Mouse (Mus musculus) spleen, adult 2 months (tissue): ENCODE measurements around the gene Brsk2. TPM values are rescaled to one million over a fixed set of nuclear protein-coding genes. Genes with fewer than 3 reads are reported as not detected.
A peak's percentile ranks its signal among the peaks of the same experiment; 100 is the strongest.

Experiments used
- DNase-seq, 2 experiments: peaks; one replicate each; pipeline versions ENCODE4 v3.0.0 to v3.0.0-alpha.2; 2012 to 2021; ENCODE audit warnings: low spot score in 2 of 2, low read depth in 1 of 2
- H3K27ac ChIP-seq: fragments of 200-500 bp; 2 replicates; pipeline ENCODE4 v1.5.1; 2012; ENCODE audit warnings: low read length, inconsistent platforms; ENCODE audit not compliant: insufficient read depth
- H3K27me3 ChIP-seq: fragments of 200-500 bp; 2 replicates; pipeline ENCODE4 v1.6.1; 2012; ENCODE audit warnings: mild to moderate bottlenecking, moderate library complexity, low read length, inconsistent platforms; ENCODE audit not compliant: control insufficient read depth, insufficient read depth
- H3K36me3 ChIP-seq: fragments of 200-500 bp; 2 replicates; pipeline ENCODE4 v1.6.1; 2012; ENCODE audit warnings: mild to moderate bottlenecking, low read length, inconsistent platforms; ENCODE audit not compliant: control insufficient read depth, insufficient read depth
- H3K4me1 ChIP-seq: fragments of 200-500 bp; 2 replicates; pipeline ENCODE4 v1.6.1; 2011; ENCODE audit warnings: inconsistent platforms; ENCODE audit not compliant: control insufficient read depth, insufficient read depth, insufficient read length
- H3K4me3 ChIP-seq: fragments of 200-500 bp; 2 replicates; pipeline ENCODE4 v1.5.1; 2011; ENCODE audit warnings: mild to moderate bottlenecking, inconsistent platforms; ENCODE audit not compliant: insufficient read depth, insufficient read length; ENCODE audit errors: extremely low read depth
- CTCF ChIP-seq: fragments of 200-500 bp; IDR thresholded peaks from 2 replicates; pipeline ENCODE4 v1.5.1; 2011; ENCODE audit warnings: mild to moderate bottlenecking, inconsistent platforms; ENCODE audit not compliant: insufficient read depth, insufficient read length, insufficient replicate concordance; ENCODE audit errors: extremely low read depth
- POLR2A ChIP-seq: fragments of 200-500 bp; IDR thresholded peaks from 2 replicates; pipeline ENCODE4 v1.6.1; 2011; ENCODE audit warnings: low read depth, low read length, inconsistent platforms
- WGBS: fragments of 180-500 bp; shearing (Covaris S2); methylation state at CpG from one replicate; pipeline ENCODE4 v1.1.7; 2018; 5-methylcytosine and 5-hydroxymethylcytosine counted together
- polyA plus RNA-seq: library from polyadenylated mRNA; depleted of rRNA; stranded (reverse); fragments of >200 nt; gene quantifications from 2 replicates; pipeline ENCODE4 v1.2.3, GENCODE M21; 2012

The Brsk2 gene
- polyA plus RNA-seq, 1 experiment = 0.67 TPM

- H3K4me3 ChIP-seq = no peak overlapping the region
- no peak for DNase-seq
- TF ChIP-seq CTCF = no peak
- H3K4me1 ChIP-seq = peaks cover 4% of the 10 kb centered on the region; the same call in 1 of the 2 replicates
- H3K36me3 ChIP-seq = no peaks in the 10 kb centered on the region
- peaks cover 18% of the 10 kb centered on the region for H3K27me3 ChIP-seq
- no peak overlapping the region for H3K27ac ChIP-seq
- 75% methylated on average over 1 of the region's 1 CpGs for WGBS
Observed at GRCm38 (mm10) chr7:141948045-141948444, 1.5 kb upstream of the Brsk2 start.

- WGBS = 1% methylated on average over 39 of the region's 54 CpGs
- H3K4me3 ChIP-seq = peak overlapping the region; percentile 35; the same call in 1 of the 2 replicates
- H3K36me3 ChIP-seq = no peaks in the 10 kb centered on the region
- DNase-seq = no peak
- peaks cover 18% of the 10 kb centered on the region for H3K27me3 ChIP-seq
- H3K4me1 ChIP-seq = peaks cover 4% of the 10 kb centered on the region; the same call in 1 of the 2 replicates
- TF ChIP-seq POLR2A (no peak), CTCF (no peak)
- no peak overlapping the region for H3K27ac ChIP-seq
Observed at GRCm38 (mm10) chr7:141949799-141950103, 200 bp downstream of the Brsk2 start.

GRCm38 (mm10) chr7:141950104-141951013 lies 808 bp downstream of the Brsk2 start:
- WGBS = 4% methylated on average over 71 of the region's 84 CpGs
- H3K4me1 ChIP-seq = peaks cover 4% of the 10 kb centered on the region; the same call in 1 of the 2 replicates
- H3K36me3 ChIP-seq = no peaks in the 10 kb centered on the region
- peaks cover 18% of the 10 kb centered on the region for H3K27me3 ChIP-seq
- no peak for TF ChIP-seq CTCF
- no peak for TF ChIP-seq POLR2A
- H3K4me3 ChIP-seq = no peak overlapping the region; the same call in 1 of the 2 replicates
- H3K27ac ChIP-seq = no peak overlapping the region
- no peak for DNase-seq

GRCm38 (mm10) chr7:141951821-141952220 lies 2.3 kb downstream of the Brsk2 start:
- Histone ChIP-seq H3K4me1 (peaks cover 4% of the 10 kb centered on the region; the same call in 1 of the 2 replicates), H3K27ac (no peak overlapping the region), H3K36me3 (no peaks in the 10 kb centered on the region), H3K27me3 (peaks cover 18% of the 10 kb centered on the region), H3K4me3 (no peak overlapping the region)
- WGBS = 91% methylated on average over 4 of the region's 4 CpGs
- TF ChIP-seq POLR2A = no peak
- TF ChIP-seq CTCF = no peak
- DNase-seq = no peak

- peaks cover 18% of the 10 kb centered on the region for H3K27me3 ChIP-seq
- H3K27ac ChIP-seq = no peak overlapping the region
- DNase-seq = no peak
- H3K4me1 ChIP-seq = peaks cover 4% of the 10 kb centered on the region; the same call in 1 of the 2 replicates
- H3K36me3 ChIP-seq = no peaks in the 10 kb centered on the region
- TF ChIP-seq POLR2A = no peak
- TF ChIP-seq CTCF = no peak
- no peak overlapping the region for H3K4me3 ChIP-seq
- WGBS = 80% methylated on average over 4 of the region's 4 CpGs
Observed at GRCm38 (mm10) chr7:141952920-141953319, 3.4 kb downstream of the Brsk2 start.

- TF ChIP-seq CTCF (no peak), POLR2A (no peak)
- no peak for DNase-seq
- no peaks in the 10 kb centered on the region for H3K36me3 ChIP-seq
- peaks cover 18% of the 10 kb centered on the region for H3K27me3 ChIP-seq
- no peak overlapping the region for H3K4me3 ChIP-seq
- 72% methylated on average over 6 of the region's 6 CpGs for WGBS
- H3K27ac ChIP-seq = no peak overlapping the region
- H3K4me1 ChIP-seq = peaks cover 4% of the 10 kb centered on the region; the same call in 1 of the 2 replicates
Observed at GRCm38 (mm10) chr7:141953616-141954015, 4.1 kb downstream of the Brsk2 start.

- Histone ChIP-seq H3K4me1 (no peaks in the 10 kb centered on the region), H3K4me3 (no peak overlapping the region), H3K36me3 (no peaks in the 10 kb centered on the region), H3K27ac (no peak overlapping the region), H3K27me3 (peaks cover 2% of the 10 kb centered on the region; the same call in 1 of the 2 replicates)
- 78% methylated on average over 5 of the region's 5 CpGs for WGBS
- no peak for TF ChIP-seq POLR2A
- TF ChIP-seq CTCF = no peak
- no peak for DNase-seq
Observed at GRCm38 (mm10) chr7:141955565-141956173, 6.1 kb downstream of the Brsk2 start.
